Mouse (Mus musculus) macrophage (primary cell): ENCODE results near the gene Trim52. TPM values are rescaled to one million over a fixed set of nuclear protein-coding genes. Genes with fewer than 3 reads are reported as not detected.
"Not testable (repeated sequence)": the region's sequence is repeated elsewhere in the genome, so short reads cannot be mapped to it uniquely, and the experiment has no call there.

ENCODE experiments used
- H3K27ac ChIP-seq: fragments of 350-480 bp; formaldehyde crosslinking; 2 replicates; pipeline ENCODE4 v1.9.0; 2021
- H3K36me3 ChIP-seq: fragments of 350-480 bp; formaldehyde crosslinking; 2 replicates; pipeline ENCODE4 v1.9.0; 2021; ENCODE audit errors: inconsistent target
- H3K4me3 ChIP-seq: fragments of 350-480 bp; formaldehyde crosslinking; 2 replicates; pipeline ENCODE4 v1.9.0; 2021; ENCODE audit errors: inconsistent target
- H3K79me2 ChIP-seq: fragments of 350-480 bp; formaldehyde crosslinking; 2 replicates; pipeline ENCODE4 v1.9.0; 2021; ENCODE audit errors: inconsistent target
- WGBS: methylation state at CpG from one replicate; pipeline ENCODE4 v1.1.7; 2026; ENCODE audit warnings: inconsistent platforms; ENCODE audit not compliant: missing documents; 5-methylcytosine and 5-hydroxymethylcytosine counted together
- polyA plus RNA-seq: library from polyadenylated mRNA; stranded (reverse); fragments of 250-400 nt; gene quantifications from 3 replicates; pipeline ENCODE4 v1.2.4, GENCODE M21; 2018; ENCODE audit warnings: inconsistent platforms
- total RNA-seq, 78 experiments: library from RNA; depleted of rRNA; stranded (reverse); fragments of 250-400 nt; gene quantifications; 1 replicate in 9 of 78; 2 replicates in 24 of 78; 3 replicates in 43 of 78; 4 replicates in 2 of 78; pipeline ENCODE4 v1.2.4; 2018; ENCODE audit warnings: inconsistent platforms in 56 of 78

Trim52 gene
- not detected for total RNA-seq (2018; cell fraction: chromatin; rRNA removed)
- not detected for total RNA-seq (2018; cell fraction: cytosol; rRNA removed)
- total RNA-seq (2018; cell fraction: nucleus; rRNA removed): not detected
- polyA plus RNA-seq: not detected in 3 replicates

GRCm38 (mm10) chr14:106105980-106106379, at the start of gene Trim52:
Trim52 (plus strand) TSS chr14:106106198.
- Histone ChIP-seq H3K36me3 (no peaks in the 10 kb centered on the region), H3K79me2 (no peaks in the 10 kb centered on the region), H3K27ac (no peak within 1 kb of the TSS), H3K4me3 (no peak within 1 kb of the TSS)
- WGBS: 94% methylated on average over 21 of the region's 21 CpGs

- Histone ChIP-seq H3K36me3 (no peaks in the 10 kb centered on the region), H3K79me2 (no peaks in the 10 kb centered on the region), H3K4me3 (no peak overlapping the region), H3K27ac (no peak overlapping the region)
- WGBS: 86% methylated on average over 1 of the region's 1 CpGs
These were observed 33.4 kb upstream of the Trim52 start for GRCm38 (mm10) chr14:106072608-106073007.

GRCm38 (mm10) chr14:106075181-106076064, 30.6 kb upstream of the Trim52 start:
- 100% methylated on average over 3 of the region's 3 CpGs for WGBS
- Histone ChIP-seq H3K36me3 (no peaks in the 10 kb centered on the region), H3K4me3 (no peak overlapping the region), H3K79me2 (no peaks in the 10 kb centered on the region), H3K27ac (no peak overlapping the region)

GRCm38 (mm10) chr14:106088480-106089037, 17.4 kb upstream of the Trim52 start:
- Histone ChIP-seq H3K79me2 (no peaks in the 10 kb centered on the region), H3K4me3 (no peak overlapping the region), H3K36me3 (no peaks in the 10 kb centered on the region), H3K27ac (no peak overlapping the region)
- 70% methylated on average over 12 of the region's 13 CpGs for WGBS

- WGBS: 92% methylated on average over 4 of the region's 4 CpGs
- Histone ChIP-seq H3K36me3 (no peaks in the 10 kb centered on the region), H3K27ac (no peak overlapping the region), H3K4me3 (no peak overlapping the region), H3K79me2 (no peaks in the 10 kb centered on the region)
These were observed 9.2 kb upstream of the Trim52 start for GRCm38 (mm10) chr14:106096816-106097215.

GRCm38 (mm10) chr14:106100858-106101257, 5.1 kb upstream of the Trim52 start:
- H3K4me3 ChIP-seq: no peak overlapping the region
- H3K79me2 ChIP-seq: no peaks in the 10 kb centered on the region
- H3K27ac ChIP-seq: no peak overlapping the region
- no peaks in the 10 kb centered on the region for H3K36me3 ChIP-seq
- WGBS: 91% methylated on average over 14 of the region's 14 CpGs

GRCm38 (mm10) chr14:106106425-106106824, 427 bp downstream of the Trim52 start:
- H3K79me2 ChIP-seq: no peaks in the 10 kb centered on the region
- H3K27ac ChIP-seq: no peak overlapping the region
- 92% methylated on average over 22 of the region's 22 CpGs for WGBS
- no peaks in the 10 kb centered on the region for H3K36me3 ChIP-seq
- no peak overlapping the region for H3K4me3 ChIP-seq

- 95% methylated on average over 2 of the region's 2 CpGs for WGBS
- no peaks in the 10 kb centered on the region for H3K79me2 ChIP-seq
- no peak overlapping the region for H3K4me3 ChIP-seq
- H3K36me3 ChIP-seq: no peaks in the 10 kb centered on the region
- H3K27ac ChIP-seq: no peak overlapping the region
These were observed 13.4 kb downstream of the Trim52 start for GRCm38 (mm10) chr14:106119371-106119770.

- Histone ChIP-seq H3K4me3 (no peak overlapping the region), H3K27ac (no peak overlapping the region), H3K79me2 (no peaks in the 10 kb centered on the region), H3K36me3 (no peaks in the 10 kb centered on the region)
These were observed 30.3 kb downstream of the Trim52 start for GRCm38 (mm10) chr14:106136272-106136671.

GRCm38 (mm10) chr14:106151188-106151587, 45.2 kb downstream of the Trim52 start:
- no peak overlapping the region for H3K4me3 ChIP-seq
- no peak overlapping the region for H3K27ac ChIP-seq
- no peaks in the 10 kb centered on the region for H3K36me3 ChIP-seq
- 77% methylated on average over 2 of the region's 2 CpGs for WGBS
- H3K79me2 ChIP-seq: no peaks in the 10 kb centered on the region

- H3K36me3 ChIP-seq: no peaks in the 10 kb centered on the region
- H3K4me3 ChIP-seq: no peak overlapping the region
- 57% methylated on average over 7 of the region's 7 CpGs for WGBS
- H3K27ac ChIP-seq: peak overlapping the region; percentile 57
- H3K79me2 ChIP-seq: no peaks in the 10 kb centered on the region
These were observed 49.0 kb downstream of the Trim52 start for GRCm38 (mm10) chr14:106154879-106155576.

GRCm38 (mm10) chr14:106156533-106156932, 50.5 kb downstream of the Trim52 start:
- no peak overlapping the region for H3K4me3 ChIP-seq
- H3K79me2 ChIP-seq: no peaks in the 10 kb centered on the region
- no peak overlapping the region for H3K27ac ChIP-seq
- 30% methylated on average over 1 of the region's 1 CpGs for WGBS
- no peaks in the 10 kb centered on the region for H3K36me3 ChIP-seq

- Histone ChIP-seq H3K79me2 (no peaks in the 10 kb centered on the region), H3K36me3 (no peaks in the 10 kb centered on the region), H3K27ac (no peak overlapping the region), H3K4me3 (no peak overlapping the region)
- WGBS: 80% methylated on average over 3 of the region's 3 CpGs
These were observed 56.3 kb downstream of the Trim52 start for GRCm38 (mm10) chr14:106162331-106162730.

GRCm38 (mm10) chr14:106163196-106163595, 57.2 kb downstream of the Trim52 start:
- H3K4me3 ChIP-seq: no peak overlapping the region
- H3K27ac ChIP-seq: no peak overlapping the region
- H3K36me3 ChIP-seq: no peaks in the 10 kb centered on the region
- H3K79me2 ChIP-seq: no peaks in the 10 kb centered on the region

GRCm38 (mm10) chr14:106163933-106164332, 57.9 kb downstream of the Trim52 start:
- not testable (repeated sequence) for H3K36me3 ChIP-seq, H3K27ac ChIP-seq, H3K4me3 ChIP-seq

More at GRCm38 (mm10) chr14:106163933-106164332, 57.9 kb downstream of the Trim52 start:
- not testable (repeated sequence) for H3K79me2 ChIP-seq
